Mouse (Mus musculus): ENCODE measurements around the gene Faim2.

Faim2 gene

DNA sequence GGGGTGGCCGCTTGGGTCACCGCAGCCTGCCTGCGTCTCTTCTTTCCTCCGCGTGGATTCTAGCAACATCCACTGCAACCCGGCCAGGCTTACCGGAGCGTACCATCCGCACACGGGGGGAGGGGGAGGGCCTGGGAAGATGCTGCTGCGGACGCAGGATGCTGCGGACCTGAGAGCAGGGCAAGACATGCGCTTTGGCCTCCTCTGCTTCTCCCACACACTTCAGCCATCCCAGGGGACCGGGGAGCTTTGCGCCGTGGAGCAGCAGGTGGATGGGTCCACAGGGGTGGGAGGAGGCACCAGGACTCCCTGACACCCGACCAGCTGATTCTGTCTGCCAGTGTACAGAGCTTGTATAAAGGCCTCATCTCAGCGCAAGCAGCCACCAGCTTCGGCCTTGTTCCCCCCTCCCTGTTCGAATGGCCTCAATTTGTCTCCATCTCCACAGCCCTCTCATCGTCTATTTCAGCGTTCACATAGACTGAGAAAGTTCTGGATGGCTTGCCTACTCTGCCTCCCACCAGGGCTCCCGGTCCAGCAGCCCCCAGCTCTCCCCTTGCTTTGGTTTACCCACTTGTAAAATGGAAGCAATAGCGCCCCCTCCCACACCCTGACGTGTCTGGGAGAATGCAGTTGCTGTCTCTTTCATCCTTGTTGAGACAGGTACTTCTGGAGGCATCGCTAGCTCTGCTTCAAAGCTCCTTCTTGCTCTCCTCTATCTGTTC, at the start of gene Faim2:
Faim2 (minus strand) TSS at position 537 of the 725 bp plus-strand sequence.
- DNase-seq (ENCODE audit: low read depth, low spot score), result no peak

DNA sequence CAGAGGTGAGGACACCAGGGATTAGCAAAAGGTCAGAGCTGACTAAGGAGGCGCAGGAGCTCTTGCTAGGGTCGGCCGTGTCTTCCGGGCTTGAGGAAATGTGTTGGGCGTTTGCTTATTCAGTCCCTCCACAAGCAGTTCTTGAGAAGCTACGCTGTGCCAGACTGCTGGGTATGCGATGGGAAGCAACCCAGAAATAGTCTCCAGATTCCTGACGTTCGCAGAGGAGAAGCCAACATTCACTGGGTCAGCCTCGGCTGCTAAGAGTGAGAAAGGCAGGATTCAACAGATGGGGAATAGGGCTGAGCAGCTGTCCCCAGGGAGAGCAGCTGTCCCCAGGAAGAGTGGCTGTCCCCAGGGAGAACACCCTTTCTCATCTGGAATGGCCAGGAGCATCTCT, 41.2 kb upstream of the Faim2 start:
- DNase-seq (ENCODE audit: low read depth, low spot score), result no peak

- no peak for DNase-seq (ENCODE audit: low read depth, low spot score)
These were observed 40.7 kb upstream of the Faim2 start for GRCm38 (mm10) chr15:99568682-99569081.

DNA sequence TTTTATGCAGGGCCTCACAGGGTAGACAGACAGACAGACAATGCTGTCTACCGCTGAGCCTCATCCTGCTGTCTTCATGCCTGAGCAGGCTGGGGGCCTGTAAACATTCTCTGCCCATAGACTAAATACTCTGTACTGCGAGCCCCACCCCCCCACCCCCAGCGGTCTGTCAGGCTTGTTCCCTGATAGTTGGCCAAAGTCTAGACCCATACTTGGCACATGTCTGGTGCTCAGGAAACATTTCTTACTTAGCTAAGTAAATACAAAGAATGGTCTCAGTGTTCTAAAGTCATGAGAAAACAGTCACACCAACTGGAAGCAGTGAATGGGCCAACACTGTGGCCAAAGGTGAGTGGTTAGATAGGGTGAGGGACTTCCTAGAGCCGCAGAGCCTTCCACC, 39.4 kb upstream of the Faim2 start:
- DNase-seq (ENCODE audit: low read depth, low spot score), result no peak

GRCm38 (mm10) chr15:99560246-99560645, 32.3 kb upstream of the Faim2 start:
- DNase-seq (ENCODE audit: low read depth, low spot score), result no peak

GRCm38 (mm10) chr15:99558947-99559346, 31.0 kb upstream of the Faim2 start:
- no peak for DNase-seq (ENCODE audit: low read depth, low spot score)

DNA sequence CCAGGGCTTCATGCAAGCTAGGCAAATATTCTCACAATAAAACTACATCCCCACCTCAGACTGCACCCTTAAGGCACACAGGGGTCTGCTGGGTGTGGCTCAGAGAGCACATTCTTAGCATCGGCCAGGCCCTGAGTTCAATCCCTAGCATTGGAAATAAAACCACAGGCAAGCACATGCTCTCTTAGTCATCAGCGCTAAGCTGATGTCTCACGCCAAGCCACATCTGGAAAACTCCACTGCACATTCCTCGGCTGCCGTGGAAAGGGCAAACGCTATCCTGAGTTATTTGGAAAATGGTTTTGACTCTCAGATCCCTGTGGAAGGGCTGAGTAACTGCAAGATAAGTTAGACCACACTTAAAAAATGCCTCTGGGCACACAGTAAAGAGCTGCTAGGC, 25.8 kb upstream of the Faim2 start:
- peak; percentile 21 for DNase-seq (ENCODE audit: low read depth, low spot score)

GRCm38 (mm10) chr15:99549901-99550300, 21.9 kb upstream of the Faim2 start:
- DNase-seq (ENCODE audit: low read depth, low spot score), result no peak

- no peak for DNase-seq (ENCODE audit: low read depth, low spot score)
These were observed 19.8 kb upstream of the Faim2 start for GRCm38 (mm10) chr15:99547732-99548131.

DNA sequence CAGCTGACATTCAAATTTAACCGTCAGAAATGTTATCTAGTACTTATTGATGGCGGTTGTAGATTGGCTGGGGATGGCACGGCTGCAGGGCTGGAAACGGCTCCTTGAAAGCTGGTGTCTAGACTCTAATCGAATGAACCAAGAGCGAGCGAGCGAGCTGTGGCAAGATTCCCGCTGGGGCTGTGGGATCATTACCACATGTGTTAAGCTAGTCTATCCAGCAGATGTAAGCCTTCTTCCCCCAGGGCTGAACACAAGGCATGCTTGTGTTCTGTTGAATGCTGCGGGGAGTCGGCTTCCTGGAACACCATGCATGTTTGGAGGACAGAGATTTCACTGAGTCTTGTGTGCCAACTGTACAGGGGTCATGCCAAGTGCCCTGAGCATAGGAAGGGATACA, 18.6 kb upstream of the Faim2 start:
- no peak for DNase-seq (ENCODE audit: low read depth, low spot score)

DNA sequence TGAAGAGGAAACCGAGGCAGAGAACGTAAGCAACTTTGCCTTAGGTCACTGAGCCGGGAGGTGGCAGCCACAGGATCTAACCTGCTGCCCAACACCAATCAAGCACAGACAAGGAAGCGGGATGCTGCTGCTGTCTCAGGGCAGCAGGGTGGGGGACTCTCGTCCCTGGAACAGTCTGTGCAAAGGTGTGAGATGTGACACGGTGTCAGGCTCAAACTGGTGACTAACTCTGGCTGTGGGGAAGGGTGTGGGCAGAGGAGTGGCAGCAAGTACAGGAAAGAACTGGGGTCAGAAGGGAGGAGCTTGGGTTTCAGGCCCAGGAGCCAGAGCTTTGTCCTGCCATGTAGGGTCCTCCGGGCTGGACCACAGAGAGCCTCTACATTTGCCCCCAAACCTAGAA, 16.1 kb upstream of the Faim2 start:
- no peak for DNase-seq (ENCODE audit: low read depth, low spot score)

DNA sequence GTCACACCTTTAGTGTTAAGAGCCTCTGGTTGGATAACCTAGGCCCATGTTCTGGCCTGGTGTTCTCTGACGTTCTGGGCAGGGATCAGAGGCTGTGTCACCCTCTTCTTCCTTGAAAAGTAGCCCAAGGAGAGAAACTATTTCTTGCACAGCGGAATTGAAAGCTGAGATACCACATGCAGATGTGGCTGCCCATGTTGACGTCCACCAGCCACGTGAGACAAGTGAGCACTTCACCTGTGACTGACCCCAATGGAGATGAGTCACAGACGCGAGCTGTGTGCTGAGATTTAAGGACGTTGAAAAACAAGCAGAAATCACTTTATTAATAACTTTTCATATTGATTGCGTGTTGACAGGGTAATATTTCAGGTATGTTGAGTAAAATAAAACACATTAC, 11.9 kb upstream of the Faim2 start:
- no peak for DNase-seq (ENCODE audit: low read depth, low spot score)

GRCm38 (mm10) chr15:99536889-99537862, 9.2 kb upstream of the Faim2 start:
- DNase-seq (ENCODE audit: low read depth, low spot score), result no peak

- DNase-seq (ENCODE audit: low read depth, low spot score), result no peak
These were observed 4.1 kb upstream of the Faim2 start for GRCm38 (mm10) chr15:99532023-99532422.

DNA sequence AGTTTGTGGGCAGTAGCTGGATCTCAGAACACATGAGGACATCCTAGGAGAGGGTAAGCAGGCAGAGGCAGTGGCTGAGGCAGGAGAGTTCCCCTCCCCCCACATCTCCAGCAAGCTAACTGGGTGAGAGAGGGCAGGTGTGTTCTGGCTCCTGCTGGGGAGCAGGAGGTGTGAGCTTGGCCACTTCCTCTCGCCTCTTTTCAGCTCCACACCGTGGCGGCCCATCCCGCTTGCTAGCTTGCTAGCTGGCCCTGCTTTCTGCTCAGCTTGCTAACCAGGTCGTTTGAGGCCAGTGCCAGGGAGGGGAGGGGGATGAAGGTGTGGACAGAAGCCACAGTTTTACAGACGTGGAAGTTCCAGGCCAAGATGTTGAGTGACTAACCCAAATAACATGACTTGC, 3.2 kb upstream of the Faim2 start:
- DNase-seq (ENCODE audit: low read depth, low spot score), result no peak

DNA sequence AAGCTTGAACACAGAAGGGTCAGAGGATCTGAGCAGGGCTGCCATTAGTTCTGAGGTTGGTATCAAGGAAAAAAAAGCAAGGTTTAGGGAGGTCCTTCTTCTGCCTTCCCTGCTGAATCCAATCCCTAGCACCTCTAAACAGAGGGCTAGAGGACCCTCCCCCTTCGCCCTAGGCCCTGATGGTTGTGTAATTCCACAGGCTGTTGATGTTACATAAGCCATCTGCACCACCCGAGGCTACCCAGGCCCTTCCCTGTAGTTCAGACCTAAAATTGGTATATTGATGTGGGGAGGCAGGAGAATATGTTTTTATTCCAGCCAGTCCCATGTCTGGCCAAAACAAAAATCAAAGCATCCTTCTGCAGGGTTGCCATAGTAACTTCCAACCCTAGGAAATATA, 1.3 kb downstream of the Faim2 start:
- DNase-seq (ENCODE audit: low read depth, low spot score), result no peak

DNA sequence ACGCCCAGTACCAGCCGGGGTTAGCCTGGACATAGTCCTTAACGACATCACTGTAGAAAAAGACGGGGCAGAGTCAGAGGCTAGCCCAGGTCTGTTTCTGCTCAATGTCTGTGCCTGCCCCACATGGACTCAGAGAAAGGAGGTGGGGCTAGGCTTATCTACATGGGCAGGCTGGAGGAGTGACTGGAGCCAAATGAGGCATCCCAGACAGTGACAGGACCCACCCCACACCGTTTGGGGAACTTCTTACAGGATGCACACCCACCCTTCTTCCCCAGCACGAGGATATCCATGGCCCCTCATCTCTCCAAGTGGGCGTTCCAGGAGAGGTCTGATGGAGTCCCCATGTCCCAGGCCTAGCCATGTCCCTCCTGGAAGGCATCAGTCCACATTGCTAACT, 7.7 kb downstream of the Faim2 start:
- no peak for DNase-seq (ENCODE audit: low read depth, low spot score)

DNA sequence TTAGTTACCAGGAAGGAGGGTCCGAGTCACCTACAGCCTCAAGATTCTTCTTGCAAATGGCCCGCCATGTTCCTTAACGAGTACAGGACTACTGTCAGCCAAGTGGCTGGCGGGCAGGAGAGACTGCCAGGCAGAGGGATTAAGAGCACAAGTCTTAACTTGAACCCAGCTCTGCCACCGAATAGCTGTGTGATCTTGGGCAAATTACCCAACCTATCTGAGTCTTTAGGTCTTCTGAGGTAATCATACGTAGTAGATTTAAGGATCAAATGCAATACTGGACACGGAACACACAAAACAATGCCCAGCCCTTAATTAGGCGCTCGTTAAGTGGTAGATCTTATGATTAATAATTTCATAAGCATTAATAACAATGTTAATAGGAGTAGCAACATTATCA, 8.3 kb downstream of the Faim2 start:
- no peak for DNase-seq (ENCODE audit: low read depth, low spot score)

- DNase-seq (ENCODE audit: low read depth, low spot score), result no peak
These were observed 10.2 kb downstream of the Faim2 start for GRCm38 (mm10) chr15:99517715-99518114.

- DNase-seq (ENCODE audit: low read depth, low spot score), result no peak
These were observed 11.2 kb downstream of the Faim2 start for GRCm38 (mm10) chr15:99516715-99517114.

GRCm38 (mm10) chr15:99511797-99512525, 16.0 kb downstream of the Faim2 start:
- no peak for DNase-seq (ENCODE audit: low read depth, low spot score)

DNA sequence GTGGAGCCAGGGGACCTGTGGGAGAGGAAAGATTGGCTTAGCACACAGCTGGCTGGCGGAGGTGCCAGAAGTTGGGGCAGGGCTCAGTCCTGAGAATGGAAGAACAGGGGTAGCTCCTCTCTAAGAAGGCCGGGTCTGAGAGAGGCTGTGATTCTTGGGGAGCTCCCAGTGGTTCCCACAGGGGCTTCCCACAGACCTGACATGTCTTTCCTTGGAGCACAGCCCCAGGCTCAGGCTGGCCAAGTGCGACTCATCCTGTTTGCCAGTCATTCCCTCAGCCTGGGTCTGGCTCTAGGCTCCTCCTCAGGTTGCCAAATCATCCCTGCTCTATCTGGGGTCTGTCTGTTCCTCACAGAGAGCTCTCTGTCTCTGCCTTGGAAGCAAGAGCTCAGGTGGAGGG, 17.3 kb downstream of the Faim2 start:
- no peak for DNase-seq (ENCODE audit: low read depth, low spot score)
